12 mouse cellular contexts compared by ENCODE assay signal in genomic region chr8:45660570-45660969, GRCm38 (mm10).
DNase-seq lines count a peak whose midpoint lies in the region; ATAC-seq lines count a peak whose summit lies in the region.
"Had no signal": no experiment of that assay in that cellular context is flagged by ENCODE, and none has a peak within 500 bp of the region (broad histone marks: within the 10 kb centered on the region; RNA-seq: fewer than 3 reads in every experiment).

No protein-coding gene starts in this region.

- no peaks in the 10 kb centered on the region for H3K9me3 ChIP-seq in forebrain, embryonic 14.5 days (replicated peaks; ENCODE audit: control insufficient read depth, low read length)
- no peaks in the 10 kb centered on the region for H3K9me3 ChIP-seq in forebrain, embryonic 11.5 days (ENCODE audit: control insufficient read depth, low read length)
- H3K9me3 ChIP-seq in midbrain, embryonic 11.5 days (ENCODE audit: control insufficient read depth, low read length), result no peaks in the 10 kb centered on the region
- H3K9me3 ChIP-seq in midbrain, embryonic 10.5 days (replicated peaks), result no peaks in the 10 kb centered on the region
- H3K9me3 ChIP-seq in stomach, embryonic 15.5 days, result no peaks in the 10 kb centered on the region

- no peaks in the 10 kb centered on the region for H3K27me3 ChIP-seq in forebrain, embryonic 14.5 days (replicated peaks; ENCODE audit: control insufficient read depth, insufficient read depth, low read length)
- no peaks in the 10 kb centered on the region for H3K27me3 ChIP-seq in forebrain, embryonic 11.5 days (ENCODE audit: control insufficient read depth, insufficient read depth, low read length)
- H3K27me3 ChIP-seq in midbrain, embryonic 11.5 days (ENCODE audit: control insufficient read depth, insufficient read depth, low read length), result no peaks in the 10 kb centered on the region
- no peaks in the 10 kb centered on the region for H3K27me3 ChIP-seq in midbrain, embryonic 10.5 days (ENCODE audit: low read depth, poor library complexity, severe bottlenecking)
- H3K27me3 ChIP-seq in stomach, embryonic 15.5 days (replicated peaks), result no peaks in the 10 kb centered on the region

- H3K27ac ChIP-seq in forebrain, embryonic 14.5 days (ENCODE audit: low read depth, low read length), result no peak overlapping the region
- no peak overlapping the region for H3K27ac ChIP-seq in forebrain, embryonic 11.5 days (ENCODE audit: low read depth, low read length)
- H3K27ac ChIP-seq in midbrain, embryonic 11.5 days (ENCODE audit: low read depth, low read length), result no peak overlapping the region
- H3K27ac ChIP-seq in midbrain, embryonic 10.5 days (replicated peaks), result no peak overlapping the region
- H3K27ac ChIP-seq in stomach, embryonic 15.5 days, result no peak overlapping the region

- no peak overlapping the region for H3K9ac ChIP-seq in forebrain, embryonic 14.5 days (ENCODE audit: low read length)
- H3K9ac ChIP-seq in forebrain, embryonic 11.5 days (ENCODE audit: low read length), result no peak overlapping the region
- H3K9ac ChIP-seq in midbrain, embryonic 11.5 days (ENCODE audit: low read length), result no peak overlapping the region
- no peak overlapping the region for H3K9ac ChIP-seq in stomach, embryonic 15.5 days

- no peak overlapping the region for H3K4me2 ChIP-seq in forebrain, embryonic 14.5 days (ENCODE audit: low read length)
- no peak overlapping the region for H3K4me2 ChIP-seq in forebrain, embryonic 11.5 days (ENCODE audit: low read depth, low read length, severe bottlenecking)
- no peak overlapping the region for H3K4me2 ChIP-seq in midbrain, embryonic 11.5 days
- 0 out of 2 replicates have a peak overlapping the region, but pooled peaks have one; percentile 21 for H3K4me2 ChIP-seq in stomach, embryonic 15.5 days

- no peak for DNase-seq in forebrain, embryonic 14.5 days (ENCODE audit: low spot score)
- DNase-seq in forebrain, embryonic 11.5 days (ENCODE audit: low spot score), result no peak
- peak; percentile 88 for DNase-seq in midbrain, embryonic 11.5 days (ENCODE audit: low spot score, missing footprints)
- DNase-seq in midbrain, embryonic 10.5 days (ENCODE audit: low spot score), result no peak
- peak; percentile 51 for DNase-seq in kidney, postnatal 10 days
- DNase-seq in thymus, postnatal 10 days (ENCODE audit: low spot score in 2 of 2), result no peak
- DNase-seq: cerebellum, adult 18-20 months; lung, adult 2 months had no signal

- 46% methylated on average over 12 of the region's 12 CpGs for WGBS in forebrain, embryonic 14.5 days
- 71% methylated on average over 12 of the region's 12 CpGs for WGBS in forebrain, embryonic 11.5 days
- WGBS in midbrain, embryonic 11.5 days, result 62% methylated on average over 12 of the region's 12 CpGs
- WGBS in midbrain, embryonic 10.5 days, result 68% methylated on average over 12 of the region's 12 CpGs
- 40% methylated on average over 12 of the region's 12 CpGs for WGBS in stomach, embryonic 15.5 days

- no peak overlapping the region for H3K4me3 ChIP-seq in forebrain, embryonic 14.5 days (ENCODE audit: low read depth, low read length)
- H3K4me3 ChIP-seq in forebrain, embryonic 11.5 days (ENCODE audit: low read depth, low read length), result no peak overlapping the region
- H3K4me3 ChIP-seq in midbrain, embryonic 11.5 days (ENCODE audit: low read depth, low read length), result no peak overlapping the region
- no peak overlapping the region for H3K4me3 ChIP-seq in midbrain, embryonic 10.5 days
- H3K4me3 ChIP-seq in stomach, embryonic 15.5 days (replicated peaks), result no peak overlapping the region

- H3K36me3 ChIP-seq in forebrain, embryonic 14.5 days (ENCODE audit: control insufficient read depth, insufficient read depth, low read length), result peaks cover 16% of the 10 kb centered on the region; the same call in 1 of the 2 replicates
- no peaks in the 10 kb centered on the region for H3K36me3 ChIP-seq in forebrain, embryonic 11.5 days (ENCODE audit: control insufficient read depth, insufficient read depth, low read length)
- H3K36me3 ChIP-seq in midbrain, embryonic 11.5 days (ENCODE audit: control insufficient read depth, insufficient read depth, low read length), result no peaks in the 10 kb centered on the region
- peaks cover 15% of the 10 kb centered on the region; the same call in 1 of the 2 replicates for H3K36me3 ChIP-seq in midbrain, embryonic 10.5 days
- H3K36me3 ChIP-seq in stomach, embryonic 15.5 days, result no peaks in the 10 kb centered on the region

- ATAC-seq in forebrain, embryonic 14.5 days, result 0 out of 2 replicates have a peak, but pooled peaks have one; percentile 18
- no peak for ATAC-seq in forebrain, embryonic 11.5 days (replicated peaks; ENCODE audit: low FRiP score)
- no peak for ATAC-seq in midbrain, embryonic 11.5 days (ENCODE audit: low FRiP score)
- ATAC-seq in stomach, embryonic 15.5 days (ENCODE audit: insufficient read depth, low FRiP score, low read depth), result no peak
- ATAC-seq in erythroblast, adult 5-6 weeks (replicated peaks; ENCODE audit: low FRiP score, poor library complexity, severe bottlenecking), result no peak
- ATAC-seq: inflammation-experienced regulatory T-cells, adult 6 months; midbrain, embryonic 16.5 days had no signal

- H3K4me1 ChIP-seq in forebrain, embryonic 14.5 days (ENCODE audit: control insufficient read depth, insufficient read depth, low read length), result peaks cover 6% of the 10 kb centered on the region; the same call in 1 of the 2 replicates
- H3K4me1 ChIP-seq in forebrain, embryonic 11.5 days (replicated peaks; ENCODE audit: control insufficient read depth, insufficient read depth, low read length), result peaks cover 6% of the 10 kb centered on the region; the same call in 1 of the 2 replicates
- peaks cover 23% of the 10 kb centered on the region for H3K4me1 ChIP-seq in midbrain, embryonic 11.5 days (ENCODE audit: control insufficient read depth, insufficient read depth, low read length)
- H3K4me1 ChIP-seq in midbrain, embryonic 10.5 days, result peaks cover 61% of the 10 kb centered on the region
- peaks cover 7% of the 10 kb centered on the region; the same call in 1 of the 2 replicates for H3K4me1 ChIP-seq in stomach, embryonic 15.5 days

Comparison
In these comparisons a context has a peak if more than half of its experiments do, and no peak if none do; other contexts are left out.
1. DNase-seq: peak in midbrain, embryonic 11.5 days (single experiment) and kidney, postnatal 10 days (single experiment); none in forebrain, embryonic 14.5 days (single experiment), forebrain, embryonic 11.5 days (single experiment), midbrain, embryonic 10.5 days (single experiment) and thymus, postnatal 10 days (0 of 2).